Mouse (Mus musculus): ENCODE measurements around the gene Vps45.

- TF ChIP-seq POLR2A (IDR thresholded peaks at IDR 0.05; ENCODE audit: borderline replicate concordance, insufficient read depth, low read length) (peak; percentile 75), CTCF (IDR thresholded peaks at IDR 0.05; ENCODE audit: borderline replicate concordance, insufficient read depth, low read depth, low read length) (no peak)
Observed at GRCm38 (mm10) chr3:95985209-95986000, 72.9 kb downstream of the Vps45 start.

Data from cerebellum, adult 2 months (tissue).